Mouse (Mus musculus) granulocyte monocyte progenitor cell, adult 5-6 weeks (primary cell): ENCODE results near the gene Pip4k2a. TPM values are rescaled to one million over a fixed set of nuclear protein-coding genes. Genes with fewer than 3 reads are reported as not detected.
"Not testable (repeated sequence)": the region's sequence is repeated elsewhere in the genome, so short reads cannot be mapped to it uniquely, and the experiment has no call there.

Experiments
- ATAC-seq: replicated peaks from 2 replicates; pipeline ENCODE4 v1.8.0; 2016; ENCODE audit warnings: mild to moderate bottlenecking, moderate TSS enrichment, inconsistent platforms; ENCODE audit not compliant: poor library complexity, severe bottlenecking
- total RNA-seq, 2 experiments: library from RNA; stranded (forward) in 1 of 2; stranded (reverse) in 1 of 2; fragments of 200-712, 200-1000 nt in 1 of 2; fragments of >200 nt in 1 of 2; fragmentation: Nextera tagmentation in 1 of 2; gene quantifications; 2 replicates each; pipeline ENCODE4 v1.2.3; 2014 to 2017

The Pip4k2a gene
- 29.3 TPM in 2 replicates for total RNA-seq (2014; fragmentation: Nextera tagmentation)
- 15.6 and 16.7 TPM in 2 replicates for total RNA-seq (2017)

DNA sequence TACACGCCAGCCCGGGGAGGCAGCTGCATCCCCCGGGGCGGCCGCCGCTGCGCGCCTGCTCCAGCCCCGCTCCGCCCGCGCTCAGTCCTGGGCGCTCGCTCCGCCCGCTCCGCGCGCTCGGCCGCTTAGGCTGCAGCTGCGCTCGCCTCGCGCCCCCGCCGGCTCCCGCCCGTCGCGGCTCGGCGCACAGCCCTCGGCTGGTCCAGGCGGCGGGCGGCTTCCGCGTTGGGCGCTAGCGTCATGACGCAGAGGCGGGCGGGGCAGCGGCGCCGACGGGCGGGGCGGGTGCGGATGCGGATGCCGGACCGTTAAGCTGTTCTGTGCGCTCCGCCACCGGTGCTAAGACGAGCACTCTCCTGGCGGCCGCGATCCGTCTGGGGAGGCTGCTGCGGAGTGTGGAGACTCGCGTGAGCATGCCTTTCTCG lies at the start of gene Pip4k2a, which contains the start of gene 4930426L09Rik:
TSS of gene Pip4k2a (minus strand) at position 73 of the 425 bp plus-strand sequence.
TSS of gene 4930426L09Rik (plus strand) at position 290 of the 425 bp plus-strand sequence.
- peak; percentile 86 for ATAC-seq

GRCm38 (mm10) chr2:19037907-19038570 lies 40.1 kb upstream of the Pip4k2a start:
- ATAC-seq, result peak; percentile 72

- ATAC-seq, result no peak
Measured at GRCm38 (mm10) chr2:19037430-19037829, 39.5 kb upstream of the Pip4k2a start.

DNA sequence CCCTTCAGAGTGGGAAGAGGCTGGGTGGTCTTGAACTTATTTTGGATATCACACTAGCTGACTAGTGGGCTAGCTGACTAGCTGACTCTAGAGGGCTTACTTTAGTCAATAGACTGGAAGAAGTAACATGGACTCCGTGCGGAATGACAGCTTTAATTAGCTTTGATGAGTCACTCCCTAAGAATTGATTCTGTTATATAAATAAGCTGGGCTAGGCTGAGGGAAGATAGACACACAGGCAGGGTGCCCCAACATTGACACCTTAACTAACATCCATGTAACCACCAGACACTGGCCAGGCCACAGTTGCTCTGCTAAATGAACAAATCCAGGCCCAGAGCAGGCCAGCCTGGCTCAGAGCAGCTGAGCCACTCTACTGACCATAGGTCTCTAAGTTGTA lies 26.9 kb upstream of the Pip4k2a start:
- no peak for ATAC-seq

DNA sequence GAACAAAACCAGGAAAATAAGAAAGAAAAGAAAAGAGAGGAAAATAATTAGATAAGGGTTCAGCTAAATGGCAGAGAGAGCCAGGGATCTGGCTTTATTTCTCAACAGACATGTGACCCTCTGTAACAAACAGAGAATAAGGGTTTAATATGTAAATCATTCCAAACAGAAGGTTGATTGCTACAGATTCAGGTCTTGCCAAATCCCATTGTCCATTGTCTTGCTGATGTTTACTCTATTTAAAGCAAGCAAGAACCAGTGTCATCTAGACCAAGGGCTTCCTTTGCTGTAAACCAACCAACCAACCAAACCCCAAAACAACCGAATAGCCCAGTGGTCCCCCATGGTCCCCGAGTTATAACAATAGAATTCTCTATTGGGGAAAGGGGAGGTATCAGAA lies 20.1 kb upstream of the Pip4k2a start:
- no peak for ATAC-seq

- no peak for ATAC-seq
Measured at GRCm38 (mm10) chr2:19016839-19017238, 18.9 kb upstream of the Pip4k2a start.

DNA sequence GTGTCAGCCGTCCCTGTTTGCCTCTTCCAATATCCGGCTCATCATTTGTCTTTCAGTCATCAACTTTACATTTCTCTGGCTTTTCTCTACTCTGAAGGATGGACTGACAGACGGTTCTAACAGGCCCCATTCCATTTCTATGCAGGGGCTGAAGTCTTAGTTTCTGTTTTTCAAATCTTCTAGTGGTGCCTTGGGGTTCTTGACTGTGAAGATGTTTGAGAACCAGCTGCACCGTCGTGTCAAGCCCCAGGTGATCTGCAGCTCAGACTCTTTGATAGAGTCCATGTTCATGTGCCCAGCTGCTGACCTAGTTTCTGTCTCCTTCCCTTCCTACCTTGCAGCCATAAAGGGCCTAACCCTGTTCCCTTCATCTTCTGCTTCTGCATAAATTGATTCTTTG lies 18.4 kb upstream of the Pip4k2a start:
- no peak for ATAC-seq

DNA sequence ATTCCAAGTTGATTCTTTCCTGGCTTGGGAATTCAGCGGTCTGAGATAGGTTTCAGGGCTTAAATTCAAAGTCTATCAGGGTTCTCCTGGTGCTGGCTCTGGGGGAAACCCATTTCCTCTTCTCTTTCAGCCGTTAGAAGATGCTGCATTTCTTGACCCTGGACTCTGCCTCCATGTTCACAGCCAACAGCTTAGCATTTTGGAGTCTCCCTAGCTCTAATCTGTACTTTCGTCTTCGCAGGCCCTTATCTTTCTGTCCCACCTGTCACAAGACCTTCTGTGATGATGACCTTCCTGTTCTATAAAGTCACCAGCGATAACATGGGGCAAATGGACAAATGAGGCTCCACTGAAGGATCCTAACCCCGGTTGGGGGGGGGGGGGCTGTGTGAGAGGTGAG lies 13.5 kb upstream of the Pip4k2a start:
- ATAC-seq, result 0 out of 2 replicates have a peak, but pooled peaks have one; percentile 14

GRCm38 (mm10) chr2:19010541-19010940 lies 12.6 kb upstream of the Pip4k2a start:
- not testable (repeated sequence) for ATAC-seq

DNA sequence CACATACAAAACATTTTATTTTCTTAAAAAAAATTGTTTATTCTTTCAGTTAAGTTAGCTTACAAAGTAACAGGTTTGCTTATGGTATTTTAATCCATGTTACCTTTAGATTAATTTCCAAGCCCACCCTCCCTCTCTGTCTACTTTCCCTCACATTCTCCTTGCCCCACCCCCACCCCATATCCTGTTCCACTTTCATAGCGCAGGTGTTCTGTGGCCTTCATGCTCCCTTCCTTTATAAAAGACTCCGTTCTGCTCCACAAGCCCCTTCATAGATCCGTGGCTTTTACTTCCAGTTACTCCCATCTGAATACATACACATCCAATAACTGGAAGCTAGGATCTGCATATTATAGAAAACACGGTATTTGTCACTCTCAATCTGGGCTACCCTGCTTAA lies 9.7 kb upstream of the Pip4k2a start:
- no peak for ATAC-seq

- ATAC-seq, result peak; percentile 29
Measured at GRCm38 (mm10) chr2:19006124-19006523, 8.2 kb upstream of the Pip4k2a start.

DNA sequence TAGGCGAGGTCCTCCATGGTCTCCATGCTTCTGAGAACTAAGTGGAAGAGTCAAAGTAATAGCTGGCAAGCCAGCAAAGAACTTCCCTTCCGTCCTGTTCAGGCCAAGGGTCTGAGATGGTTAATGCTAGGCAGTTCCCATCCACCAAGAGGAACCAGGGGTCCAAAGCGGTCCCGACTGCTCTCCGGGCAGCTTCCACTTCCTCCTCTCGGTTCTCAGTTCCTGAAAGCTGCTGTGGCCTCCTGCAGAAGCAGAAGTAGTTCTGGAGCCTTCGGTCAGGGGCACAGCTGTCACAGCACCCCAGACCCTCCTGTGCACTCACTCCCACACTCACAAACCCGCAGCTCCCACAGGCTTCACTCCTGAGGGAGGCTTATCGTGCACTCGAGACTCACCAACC lies 6.9 kb upstream of the Pip4k2a start:
- peak; percentile 98 for ATAC-seq

DNA sequence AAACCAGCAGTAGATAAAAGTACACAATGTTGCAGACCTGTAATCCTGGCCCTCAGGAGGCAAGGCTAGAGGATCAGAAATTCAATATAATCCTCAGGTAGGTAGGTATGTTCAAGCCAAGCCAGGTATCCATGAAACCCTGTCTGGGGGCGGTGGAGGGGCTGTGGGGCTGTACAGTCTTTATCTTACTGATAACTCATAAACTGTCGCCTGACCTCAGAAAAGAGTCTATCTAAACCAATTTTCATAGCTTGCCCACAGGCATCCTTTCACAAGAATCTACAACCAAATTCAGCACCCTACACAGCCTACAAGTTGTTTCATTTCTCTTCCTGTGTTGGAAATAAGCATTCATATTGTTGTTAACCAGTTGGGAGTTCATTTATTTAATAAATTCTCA lies 1.5 kb upstream of the Pip4k2a start:
- ATAC-seq, result no peak

- ATAC-seq, result peak; percentile 29
Measured at GRCm38 (mm10) chr2:18997387-18997971, 447 bp downstream of the Pip4k2a start.

DNA sequence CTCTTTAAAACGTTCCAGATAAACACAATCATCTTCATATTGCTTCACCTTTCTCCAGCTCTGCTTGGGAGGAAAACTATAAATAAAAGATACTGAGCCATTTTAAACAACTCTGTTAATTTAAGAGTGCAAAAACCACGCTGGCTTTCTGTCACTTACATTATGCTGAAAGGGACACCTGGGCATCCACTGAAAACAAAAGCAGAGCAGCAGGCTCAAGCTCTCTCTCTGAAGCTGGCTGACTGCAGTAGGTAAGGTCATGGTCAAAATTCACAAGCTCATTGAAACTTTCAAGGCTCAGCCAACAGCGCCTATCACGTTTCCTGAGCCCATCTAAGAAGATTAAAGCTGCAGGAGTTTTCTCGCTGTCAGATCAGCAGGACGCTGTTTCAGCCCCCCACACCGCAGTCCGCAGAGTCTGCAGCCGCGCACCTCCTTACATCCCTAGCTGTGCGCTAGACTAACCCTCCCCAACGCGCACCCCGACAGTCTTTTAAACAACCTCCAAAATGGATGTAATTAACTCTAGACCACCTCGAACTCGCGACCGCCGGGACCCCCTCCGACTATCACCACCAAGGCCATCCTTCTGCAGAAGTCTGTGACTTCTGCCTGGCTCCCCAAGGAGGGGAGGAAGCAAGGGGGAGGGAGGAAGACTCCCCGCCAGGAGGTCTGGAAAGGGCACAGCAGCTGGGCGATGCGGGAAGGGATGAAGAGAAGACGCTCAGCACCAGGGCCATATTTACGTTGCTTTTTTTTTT lies 1.3 kb downstream of the Pip4k2a start:
- peak; percentile 20; the same call in 1 of the 2 replicates for ATAC-seq

DNA sequence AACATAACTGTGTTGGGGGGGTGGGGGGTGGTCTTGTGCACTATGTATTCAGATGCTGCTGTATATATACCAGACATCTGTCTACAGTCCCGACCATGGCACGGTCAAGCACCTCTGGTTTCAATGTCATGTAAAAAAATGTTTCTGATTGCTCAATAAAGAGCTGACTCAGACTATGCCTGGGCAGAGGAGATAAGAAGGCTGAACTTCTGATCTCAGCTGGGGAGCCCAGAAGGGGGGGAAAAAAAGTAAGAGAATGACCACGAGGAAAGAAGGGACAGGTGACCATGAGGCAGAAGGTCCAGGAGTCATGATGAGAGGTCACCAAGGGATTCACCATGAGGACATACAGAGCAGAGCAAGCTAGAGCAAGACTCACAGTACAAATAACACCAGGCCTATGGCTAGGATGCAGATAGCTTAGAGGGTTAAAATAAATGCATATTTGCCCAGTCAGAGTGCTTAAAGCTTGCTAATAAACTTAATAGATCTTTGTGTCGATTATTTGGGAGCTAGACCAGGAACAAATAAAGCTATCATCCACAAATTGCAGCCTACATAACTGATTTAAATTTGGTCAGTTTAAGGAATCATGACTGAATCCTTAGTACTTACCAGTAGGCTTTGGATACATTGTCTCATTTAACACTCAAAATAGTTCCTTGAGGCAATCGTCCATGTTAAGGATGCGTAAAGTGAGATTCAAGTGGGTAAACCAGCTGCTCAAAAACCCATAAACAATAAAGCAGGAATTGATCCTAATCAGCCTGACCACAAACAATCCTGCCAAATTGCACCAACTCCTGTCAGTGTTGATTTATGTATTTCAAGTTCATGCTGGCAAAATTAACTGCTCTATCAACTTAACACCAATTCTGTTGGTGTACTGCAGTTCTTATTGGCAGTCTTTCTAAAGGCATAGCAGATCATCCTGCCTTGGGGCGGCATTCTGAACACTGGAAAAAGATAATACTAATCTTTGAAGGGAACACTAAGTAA lies 5.1 kb downstream of the Pip4k2a start:
- ATAC-seq, result peak; percentile 63

DNA sequence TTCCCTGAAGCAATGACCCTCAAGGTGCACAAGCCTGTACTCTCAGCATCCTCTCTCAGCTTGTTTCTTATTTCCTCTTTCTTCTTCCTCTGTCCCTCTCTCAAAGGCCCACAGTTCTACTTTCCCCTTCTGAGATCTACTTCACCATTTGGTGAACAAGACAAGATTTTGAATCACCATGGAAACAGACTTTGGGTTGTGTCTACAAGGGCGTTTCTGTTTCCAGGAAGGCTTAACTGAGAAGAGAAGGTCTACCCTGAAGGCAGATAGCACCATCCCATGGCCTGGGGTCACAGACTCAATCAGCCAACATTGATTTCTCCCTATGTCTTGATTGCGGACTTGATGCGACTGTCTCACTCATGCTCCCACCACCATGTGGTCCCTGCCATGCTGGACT lies 9.0 kb downstream of the Pip4k2a start:
- peak; percentile 76 for ATAC-seq

DNA sequence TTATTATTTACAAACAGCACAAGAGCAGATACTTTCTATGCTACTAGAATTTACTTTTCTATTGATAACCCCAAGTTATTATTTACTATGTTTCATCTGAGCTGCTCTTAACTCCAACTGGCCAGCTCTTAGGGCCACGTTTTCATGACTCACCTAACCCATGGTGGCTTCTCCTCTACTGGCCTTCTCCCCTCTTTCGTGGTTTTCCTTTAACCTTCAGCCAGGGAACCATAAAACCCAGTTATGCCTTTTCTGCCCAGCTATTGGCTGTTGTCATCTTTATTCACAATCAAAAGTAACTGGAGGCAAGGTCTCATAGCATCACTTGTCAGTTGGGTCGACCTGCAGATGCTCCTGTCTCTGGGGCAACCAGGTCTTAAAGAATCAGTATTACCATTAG lies 12.4 kb downstream of the Pip4k2a start:
- ATAC-seq, result no peak

DNA sequence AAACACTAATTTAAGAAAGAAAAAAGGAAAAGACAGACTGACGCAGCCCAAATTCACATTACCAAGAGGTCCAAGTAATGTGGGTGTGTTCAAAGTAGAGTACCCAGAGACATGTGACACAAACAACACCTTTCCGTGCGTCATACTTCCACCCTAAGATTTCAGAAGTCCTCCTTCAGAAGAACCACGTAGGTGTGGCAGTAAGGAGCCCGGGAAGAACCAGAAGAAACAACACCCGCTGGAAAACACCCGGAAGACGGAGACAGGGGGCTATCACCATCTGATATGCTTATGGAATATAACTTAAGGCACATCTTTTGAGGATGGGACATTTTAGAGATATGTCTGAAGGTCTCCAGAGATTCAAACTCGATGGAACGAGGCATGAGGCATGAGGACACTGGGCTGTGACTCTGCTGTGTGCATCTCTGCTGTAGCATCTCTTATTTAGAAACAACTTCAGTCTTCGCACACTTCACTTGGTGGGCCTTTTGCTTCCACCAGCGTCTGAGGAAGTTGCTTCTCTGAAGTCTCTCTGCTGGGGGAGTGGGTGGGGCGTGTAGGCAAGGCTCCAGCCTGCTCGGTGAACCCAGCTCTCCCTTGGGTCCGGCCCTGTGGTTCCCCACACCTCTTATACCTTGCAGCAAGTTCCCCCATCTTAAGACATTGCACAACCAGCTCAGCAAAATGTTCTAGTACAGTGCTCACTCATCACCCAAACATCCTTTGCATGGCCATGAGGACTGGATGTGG lies 13.7 kb downstream of the Pip4k2a start:
- ATAC-seq, result peak; percentile 74
